Mouse (Mus musculus) MEL (cell line): ENCODE data around the gene Dlgap1. TPM values are rescaled to one million over a fixed set of nuclear protein-coding genes. Genes with fewer than 3 reads are reported as not detected.
A peak's percentile ranks its signal among the peaks of the same experiment; 100 is the strongest.
"Not testable (repeated sequence)": the region's sequence is repeated elsewhere in the genome, so short reads cannot be mapped to it uniquely, and the experiment has no call there.

Experiments used
- DNase-seq: peaks from one replicate; pipeline ENCODE4 v3.0.0; 2011; ENCODE audit warnings: low read depth, low spot score
- H3K27ac ChIP-seq: 2 replicates; pipeline ENCODE4 v1.5.1; 2012; ENCODE audit warnings: low read depth, mild to moderate bottlenecking, control low read depth, low read length, moderate library complexity; ENCODE audit not compliant: control insufficient read depth
- H3K27me3 ChIP-seq, 2 experiments: fragments of 150-350 bp in 1 of 2; sonication (generic) in 1 of 2; 2 replicates each; pipeline ENCODE4 v1.6.1; 2012; ENCODE audit warnings: low read length in 2 of 2, mild to moderate bottlenecking in 2 of 2, improper control_type of control experiment in 1 of 2, moderate library complexity in 1 of 2; ENCODE audit not compliant: insufficient read depth in 2 of 2, control insufficient read depth in 1 of 2
- H3K36me3 ChIP-seq, 2 experiments: 2 replicates each; pipeline ENCODE4 v1.6.1; 2012 to 2014; ENCODE audit warnings: low read length in 2 of 2, improper control_type of control experiment in 1 of 2, inconsistent platforms in 1 of 2, mild to moderate bottlenecking in 1 of 2; ENCODE audit not compliant: insufficient read depth in 2 of 2, control insufficient read depth in 1 of 2
- H3K4me1 ChIP-seq, 2 experiments: fragments of 150-350 bp in 1 of 2; sonication (generic) in 1 of 2; 2 replicates each; pipeline ENCODE4 v1.6.1; 2012; ENCODE audit warnings: low read length in 2 of 2, improper control_type of control experiment in 1 of 2, mild to moderate bottlenecking in 1 of 2; ENCODE audit not compliant: insufficient read depth in 2 of 2, control insufficient read depth in 1 of 2
- H3K4me3 ChIP-seq, 2 experiments: fragments of 150-350 bp in 1 of 2; sonication (generic) in 1 of 2; 2 replicates each; pipeline ENCODE4 v1.5.1; 2012; ENCODE audit warnings: low read depth in 2 of 2, low read length in 2 of 2, mild to moderate bottlenecking in 2 of 2, moderate library complexity in 2 of 2, control low read depth in 1 of 2, improper control_type of control experiment in 1 of 2; ENCODE audit not compliant: control insufficient read depth in 1 of 2, insufficient read depth in 1 of 2
- H3K79me2 ChIP-seq: 2 replicates; pipeline ENCODE4 v1.6.1; 2012; ENCODE audit warnings: mild to moderate bottlenecking, low read length, moderate library complexity; ENCODE audit not compliant: control insufficient read depth, poor library complexity, insufficient read depth
- H3K9ac ChIP-seq: 2 replicates; pipeline ENCODE4 v1.6.1; 2012; ENCODE audit warnings: low read depth, mild to moderate bottlenecking, control low read depth, low read length, moderate library complexity; ENCODE audit not compliant: control insufficient read depth, poor library complexity, severe bottlenecking
- H3K9me3 ChIP-seq: fragments of 150-350 bp; sonication (generic); replicated peaks from 2 replicates; pipeline ENCODE4 v1.6.1; 2012; ENCODE audit warnings: mild to moderate bottlenecking, low read length, improper control_type of control experiment, moderate library complexity; ENCODE audit not compliant: insufficient read depth
- EP300 ChIP-seq, 2 experiments: IDR thresholded peaks; 2 replicates each; pipeline ENCODE4 v1.6.1; 2011; ENCODE audit warnings: improper control_type of control experiment in 2 of 2, low read length in 2 of 2, low read depth in 1 of 2, mild to moderate bottlenecking in 1 of 2
- MAX ChIP-seq: IDR thresholded peaks from 2 replicates; pipeline ENCODE4 v1.6.1; 2011; ENCODE audit warnings: low read length, improper control_type of control experiment
- MAZ ChIP-seq: IDR thresholded peaks from 2 replicates; pipeline ENCODE4 v1.6.1; 2012; ENCODE audit warnings: low read depth, mild to moderate bottlenecking, inconsistent platforms, low read length, improper control_type of control experiment
- NELFE ChIP-seq: IDR thresholded peaks from 2 replicates; pipeline ENCODE4 v1.6.1; 2011; ENCODE audit warnings: low read depth, low read length, improper control_type of control experiment
- POLR2A ChIP-seq, 2 experiments: IDR thresholded peaks; 2 replicates each; pipeline ENCODE4 v1.6.1; 2011 to 2012; ENCODE audit warnings: low read length in 2 of 2, mild to moderate bottlenecking in 2 of 2, control low read depth in 1 of 2, improper control_type of control experiment in 1 of 2, low read depth in 1 of 2, moderate library complexity in 1 of 2; ENCODE audit not compliant: control insufficient read depth in 1 of 2, insufficient read depth in 1 of 2, poor library complexity in 1 of 2
- RAD21 ChIP-seq: IDR thresholded peaks from 2 replicates; pipeline ENCODE4 v1.6.1; 2011; ENCODE audit warnings: mild to moderate bottlenecking, low read depth, low read length, improper control_type of control experiment
- SMC3 ChIP-seq: IDR thresholded peaks from 2 replicates; pipeline ENCODE4 v1.6.1; 2011; ENCODE audit warnings: low read depth, low read length, improper control_type of control experiment
- TAL1 ChIP-seq: IDR thresholded peaks from 2 replicates; pipeline ENCODE4 v1.6.1; 2012; ENCODE audit warnings: mild to moderate bottlenecking, inconsistent platforms, low read length, moderate library complexity, mixed read lengths
- TBP ChIP-seq: IDR thresholded peaks from 2 replicates; pipeline ENCODE4 v1.8.0; 2011; ENCODE audit warnings: low read depth, low read length, improper control_type of control experiment
- UBTF ChIP-seq: IDR thresholded peaks from 2 replicates; pipeline ENCODE4 v1.6.1; 2012; ENCODE audit warnings: low read depth, mild to moderate bottlenecking, inconsistent platforms, low read length, improper control_type of control experiment, moderate library complexity, borderline replicate concordance; ENCODE audit not compliant: insufficient read depth
- USF1 ChIP-seq: IDR thresholded peaks from 2 replicates; pipeline ENCODE4 v1.6.1; 2014; ENCODE audit warnings: low read depth, mild to moderate bottlenecking, inconsistent platforms, low read length, improper control_type of control experiment, moderate library complexity
- polyA plus RNA-seq, 2 experiments: library from polyadenylated mRNA; stranded (reverse) in 1 of 2; unstranded in 1 of 2; fragments of >175 nt in 1 of 2; fragments of >200 nt in 1 of 2; gene quantifications; 2 replicates each; pipeline versions ENCODE4 v1.2.1 to v1.2.4; 2012; ENCODE audit warnings: low replicate concordance in 2 of 2, low read depth in 1 of 2; ENCODE audit not compliant: insufficient read length in 2 of 2, insufficient read depth in 1 of 2, missing spikeins in 1 of 2
- total RNA-seq: library from RNA; depleted of rRNA; stranded (reverse); fragments of 300-350 nt; gene quantifications from 2 replicates; pipeline ENCODE4 v1.2.3, GENCODE M21; 2012

Gene Dlgap1
- total and polyA plus RNA-seq, 3 experiments, result 0.06 TPM; not detected in 2

- Histone ChIP-seq H3K27me3 (no peaks in the 10 kb centered on the region), H3K4me3 (peak overlapping the region; percentile 48 to 56), H3K79me2 (no peaks in the 10 kb centered on the region), H3K9me3 (no peaks in the 10 kb centered on the region), H3K9ac (peak overlapping the region; percentile 47), H3K27ac (no peak overlapping the region), H3K36me3 (peaks cover 0 to 2% of the 10 kb centered on the region in 2 experiments; a peak in 1 of 4 replicates), H3K4me1 (peaks cover 2 to 7% of the 10 kb centered on the region in 2 experiments; a peak in 3 of 4 replicates)
- 0 out of 4 replicates have a peak, but pooled peaks of 1 of the 2 experiments have one; percentile 24 for TF ChIP-seq POLR2A (IDR thresholded peaks at IDR 0.05; ENCODE audit: control insufficient read depth in 1 of 2, insufficient read depth in 1 of 2, low read depth in 1 of 2, low read length in 2 of 2, poor library complexity in 1 of 2)
- no peak for TF ChIP-seq MAX
- DNase-seq, result peak; percentile 28
Observed at GRCm38 (mm10) chr17:70834430-70834965, 865.6 kb downstream of the Dlgap1 start.

GRCm38 (mm10) chr17:70835071-70835790, 866.4 kb downstream of the Dlgap1 start:
- TF ChIP-seq RAD21 (no peak), NELFE (no peak)
- Histone ChIP-seq H3K36me3 (peaks cover 0 to 3% of the 10 kb centered on the region in 2 experiments; a peak in 1 of 4 replicates), H3K4me3 (peak overlapping the region; percentile 48 to 56; a peak in 3 of 4 replicates), H3K9ac (no peak overlapping the region), H3K27me3 (no peaks in the 10 kb centered on the region), H3K4me1 (peaks cover 2 to 7% of the 10 kb centered on the region in 2 experiments; a peak in 3 of 4 replicates), H3K9me3 (no peaks in the 10 kb centered on the region), H3K79me2 (no peaks in the 10 kb centered on the region), H3K27ac (no peak overlapping the region)
- DNase-seq, result no peak

- H3K27ac ChIP-seq, result no peak overlapping the region
- no peaks in the 10 kb centered on the region for H3K27me3 ChIP-seq
- peaks cover 2 to 7% of the 10 kb centered on the region in 2 experiments; a peak in 3 of 4 replicates for H3K4me1 ChIP-seq
- DNase-seq, result no peak
- no peak overlapping the region for H3K4me3 ChIP-seq
- peaks cover 0 to 3% of the 10 kb centered on the region in 2 experiments; a peak in 1 of 4 replicates for H3K36me3 ChIP-seq
- no peaks in the 10 kb centered on the region for H3K9me3 ChIP-seq
- no peak overlapping the region for H3K9ac ChIP-seq
- TF ChIP-seq MAZ (no peak), UBTF (no peak), USF1 (no peak), TAL1 (no peak), TBP (no peak), SMC3 (no peak), EP300 (IDR thresholded peaks at IDR 0.05; ENCODE audit: low read depth in 1 of 2, low read length in 2 of 2) (no peak)
- no peaks in the 10 kb centered on the region for H3K79me2 ChIP-seq
Observed at GRCm38 (mm10) chr17:70836820-70837219, 867.9 kb downstream of the Dlgap1 start.

- DNase-seq, H3K9me3 ChIP-seq, H3K27ac ChIP-seq, H3K4me1 ChIP-seq, H3K36me3 ChIP-seq, H3K9ac ChIP-seq, H3K4me3 ChIP-seq, H3K79me2 ChIP-seq, H3K27me3 ChIP-seq: not testable (repeated sequence)
Observed at GRCm38 (mm10) chr17:70837474-70837873, 868.6 kb downstream of the Dlgap1 start.
